Mouse (Mus musculus): ENCODE data around the gene Fam102a. TPM values are rescaled to one million over a fixed set of nuclear protein-coding genes. Genes with fewer than 3 reads are reported as not detected.

Fam102a gene
- polyA plus RNA-seq, 1 experiment from 2014 or later = 16.9 TPM

- Histone ChIP-seq H3K9ac (ENCODE audit: low read depth, low read length) (no peak overlapping the region), H3K9me3 (ENCODE audit: control insufficient read depth, low read length) (peaks cover 5% of the 10 kb centered on the region; the same call in 1 of the 2 replicates), H3K27me3 (ENCODE audit: control insufficient read depth, insufficient read depth, low read length) (no peaks in the 10 kb centered on the region), H3K4me1 (ENCODE audit: control insufficient read depth, insufficient read depth, low read length) (no peaks in the 10 kb centered on the region), H3K4me2 (replicated peaks; ENCODE audit: low read depth, low read length) (no peak overlapping the region), H3K36me3 (ENCODE audit: control insufficient read depth, insufficient read depth, low read length) (no peaks in the 10 kb centered on the region), H3K4me3 (ENCODE audit: low read length) (no peak overlapping the region), H3K27ac (ENCODE audit: low read depth, low read length) (no peak overlapping the region)
- 70% methylated on average over 20 of the region's 20 CpGs for WGBS
- ATAC-seq (ENCODE audit: low FRiP score, low TSS enrichment) = no peak
Measured at GRCm38 (mm10) chr2:32495185-32495726, 39.9 kb upstream of the Fam102a start.

GRCm38 (mm10) chr2:32496190-32496589 is 38.9 kb upstream of the Fam102a start:
- Histone ChIP-seq H3K9ac (ENCODE audit: low read depth, low read length) (no peak overlapping the region), H3K4me3 (ENCODE audit: low read length) (no peak overlapping the region), H3K4me1 (ENCODE audit: control insufficient read depth, insufficient read depth, low read length) (no peaks in the 10 kb centered on the region), H3K36me3 (ENCODE audit: control insufficient read depth, insufficient read depth, low read length) (no peaks in the 10 kb centered on the region), H3K4me2 (replicated peaks; ENCODE audit: low read depth, low read length) (no peak overlapping the region), H3K27ac (ENCODE audit: low read depth, low read length) (no peak overlapping the region), H3K27me3 (ENCODE audit: control insufficient read depth, insufficient read depth, low read length) (no peaks in the 10 kb centered on the region), H3K9me3 (ENCODE audit: control insufficient read depth, low read length) (peaks cover 5% of the 10 kb centered on the region; the same call in 1 of the 2 replicates)
- WGBS = 66% methylated on average over 5 of the region's 5 CpGs
- ATAC-seq (ENCODE audit: low FRiP score, low TSS enrichment) = no peak

GRCm38 (mm10) chr2:32499365-32499764 is 35.8 kb upstream of the Fam102a start:
- no peak for ATAC-seq (ENCODE audit: low FRiP score, low TSS enrichment)
- WGBS = 82% methylated on average over 4 of the region's 4 CpGs
- H3K36me3 ChIP-seq (ENCODE audit: control insufficient read depth, insufficient read depth, low read length) = no peaks in the 10 kb centered on the region
- peaks cover 5% of the 10 kb centered on the region; the same call in 1 of the 2 replicates for H3K9me3 ChIP-seq (ENCODE audit: control insufficient read depth, low read length)
- no peak overlapping the region for H3K4me3 ChIP-seq (ENCODE audit: low read length)
- no peaks in the 10 kb centered on the region for H3K27me3 ChIP-seq (ENCODE audit: control insufficient read depth, insufficient read depth, low read length)
- H3K27ac ChIP-seq (ENCODE audit: low read depth, low read length) = no peak overlapping the region
- H3K4me2 ChIP-seq (replicated peaks; ENCODE audit: low read depth, low read length) = no peak overlapping the region
- H3K4me1 ChIP-seq (ENCODE audit: control insufficient read depth, insufficient read depth, low read length) = 0 out of 2 replicates have a peak, but pooled peaks cover 6% of the 10 kb centered on the region
- H3K9ac ChIP-seq (ENCODE audit: low read depth, low read length) = no peak overlapping the region

GRCm38 (mm10) chr2:32500461-32500860 is 34.7 kb upstream of the Fam102a start:
- 0 out of 2 replicates have a peak, but pooled peaks cover 6% of the 10 kb centered on the region for H3K4me1 ChIP-seq (ENCODE audit: control insufficient read depth, insufficient read depth, low read length)
- ATAC-seq (ENCODE audit: low FRiP score, low TSS enrichment) = no peak
- no peaks in the 10 kb centered on the region for H3K36me3 ChIP-seq (ENCODE audit: control insufficient read depth, insufficient read depth, low read length)
- no peak overlapping the region for H3K9ac ChIP-seq (ENCODE audit: low read depth, low read length)
- no peak overlapping the region for H3K4me2 ChIP-seq (replicated peaks; ENCODE audit: low read depth, low read length)
- H3K27me3 ChIP-seq (ENCODE audit: control insufficient read depth, insufficient read depth, low read length) = no peaks in the 10 kb centered on the region
- H3K4me3 ChIP-seq (ENCODE audit: low read length) = no peak overlapping the region
- 72% methylated on average over 5 of the region's 5 CpGs for WGBS
- H3K27ac ChIP-seq (ENCODE audit: low read depth, low read length) = no peak overlapping the region
- peaks cover 5% of the 10 kb centered on the region; the same call in 1 of the 2 replicates for H3K9me3 ChIP-seq (ENCODE audit: control insufficient read depth, low read length)

GRCm38 (mm10) chr2:32501754-32502324 is 33.3 kb upstream of the Fam102a start:
- Histone ChIP-seq H3K9ac (ENCODE audit: low read depth, low read length) (peak overlapping the region; percentile 4; the same call in 1 of the 2 replicates), H3K27me3 (ENCODE audit: control insufficient read depth, insufficient read depth, low read length) (no peaks in the 10 kb centered on the region), H3K27ac (ENCODE audit: low read depth, low read length) (no peak overlapping the region), H3K9me3 (ENCODE audit: control insufficient read depth, low read length) (peaks cover 7% of the 10 kb centered on the region; the same call in 1 of the 2 replicates), H3K4me3 (ENCODE audit: low read length) (no peak overlapping the region), H3K36me3 (ENCODE audit: control insufficient read depth, insufficient read depth, low read length) (no peaks in the 10 kb centered on the region), H3K4me2 (replicated peaks; ENCODE audit: low read depth, low read length) (no peak overlapping the region), H3K4me1 (ENCODE audit: control insufficient read depth, insufficient read depth, low read length) (0 out of 2 replicates have a peak, but pooled peaks cover 6% of the 10 kb centered on the region)
- 61% methylated on average over 5 of the region's 5 CpGs for WGBS
- ATAC-seq (ENCODE audit: low FRiP score, low TSS enrichment) = peak; percentile 55; the same call in 1 of the 2 replicates

GRCm38 (mm10) chr2:32502843-32503242 is 32.3 kb upstream of the Fam102a start:
- Histone ChIP-seq H3K36me3 (ENCODE audit: control insufficient read depth, insufficient read depth, low read length) (no peaks in the 10 kb centered on the region), H3K4me3 (ENCODE audit: low read length) (no peak overlapping the region), H3K9me3 (ENCODE audit: control insufficient read depth, low read length) (peaks cover 7% of the 10 kb centered on the region; the same call in 1 of the 2 replicates), H3K9ac (ENCODE audit: low read depth, low read length) (no peak overlapping the region), H3K27ac (ENCODE audit: low read depth, low read length) (0 out of 2 replicates have a peak overlapping the region, but pooled peaks have one; percentile 59), H3K27me3 (ENCODE audit: control insufficient read depth, insufficient read depth, low read length) (no peaks in the 10 kb centered on the region), H3K4me1 (ENCODE audit: control insufficient read depth, insufficient read depth, low read length) (0 out of 2 replicates have a peak, but pooled peaks cover 12% of the 10 kb centered on the region), H3K4me2 (replicated peaks; ENCODE audit: low read depth, low read length) (no peak overlapping the region)
- 89% methylated on average over 12 of the region's 12 CpGs for WGBS
- ATAC-seq (ENCODE audit: low FRiP score, low TSS enrichment) = no peak

- Histone ChIP-seq H3K27ac (ENCODE audit: low read depth, low read length) (peak overlapping the region; percentile 59; the same call in 1 of the 2 replicates), H3K36me3 (ENCODE audit: control insufficient read depth, insufficient read depth, low read length) (no peaks in the 10 kb centered on the region), H3K27me3 (ENCODE audit: control insufficient read depth, insufficient read depth, low read length) (no peaks in the 10 kb centered on the region), H3K4me2 (replicated peaks; ENCODE audit: low read depth, low read length) (no peak overlapping the region), H3K4me1 (ENCODE audit: control insufficient read depth, insufficient read depth, low read length) (0 out of 2 replicates have a peak, but pooled peaks cover 12% of the 10 kb centered on the region), H3K9ac (ENCODE audit: low read depth, low read length) (no peak overlapping the region), H3K4me3 (ENCODE audit: low read length) (no peak overlapping the region), H3K9me3 (ENCODE audit: control insufficient read depth, low read length) (peaks cover 5% of the 10 kb centered on the region; the same call in 1 of the 2 replicates)
- WGBS = 18% methylated on average over 3 of the region's 3 CpGs
- no peak for ATAC-seq (ENCODE audit: low FRiP score, low TSS enrichment)
Measured at GRCm38 (mm10) chr2:32503588-32503987, 31.5 kb upstream of the Fam102a start.

- 0 out of 2 replicates have a peak, but pooled peaks cover 2% of the 10 kb centered on the region for H3K9me3 ChIP-seq (ENCODE audit: control insufficient read depth, low read length)
- H3K4me2 ChIP-seq (replicated peaks; ENCODE audit: low read depth, low read length) = no peak overlapping the region
- no peaks in the 10 kb centered on the region for H3K27me3 ChIP-seq (ENCODE audit: control insufficient read depth, insufficient read depth, low read length)
- H3K4me1 ChIP-seq (ENCODE audit: control insufficient read depth, insufficient read depth, low read length) = peaks cover 17% of the 10 kb centered on the region; the same call in 1 of the 2 replicates
- no peak overlapping the region for H3K9ac ChIP-seq (ENCODE audit: low read depth, low read length)
- H3K4me3 ChIP-seq (ENCODE audit: low read length) = no peak overlapping the region
- 100% methylated on average over 2 of the region's 2 CpGs for WGBS
- ATAC-seq (ENCODE audit: low FRiP score, low TSS enrichment) = no peak
- H3K36me3 ChIP-seq (ENCODE audit: control insufficient read depth, insufficient read depth, low read length) = no peaks in the 10 kb centered on the region
- H3K27ac ChIP-seq (ENCODE audit: low read depth, low read length) = no peak overlapping the region
Measured at GRCm38 (mm10) chr2:32505536-32505935, 29.6 kb upstream of the Fam102a start.
